Mouse (Mus musculus): Measurements from ENCODE around the gene Cttnbp2.
"Not testable (repeated sequence)": the region's sequence is repeated elsewhere in the genome, so short reads cannot be mapped to it uniquely, and the experiment has no call there.

Gene Cttnbp2

DNA sequence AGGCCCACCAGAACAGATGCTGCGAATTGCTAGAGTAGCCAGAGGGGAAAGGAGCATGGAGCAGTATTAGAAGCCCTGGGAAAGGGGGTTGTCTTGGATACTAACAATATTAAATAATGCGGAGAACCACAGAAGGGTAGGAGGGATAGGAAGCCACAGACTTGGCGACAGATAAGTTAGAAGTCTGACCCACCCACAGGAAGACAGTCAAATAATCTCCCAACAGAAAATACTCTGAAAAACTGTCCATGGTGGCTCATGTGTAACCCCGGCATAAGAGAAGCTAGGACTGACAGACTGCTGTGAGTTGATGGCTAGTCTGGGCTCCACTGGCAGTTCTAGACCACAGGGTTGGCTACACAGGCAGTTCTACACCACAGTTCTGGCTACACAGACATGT, 98.7 kb downstream of the Cttnbp2 start:
- no peak for DNase-seq

GRCm38 (mm10) chr6:18411505-18412225, 103.0 kb downstream of the Cttnbp2 start:
- no peak for DNase-seq

DNA sequence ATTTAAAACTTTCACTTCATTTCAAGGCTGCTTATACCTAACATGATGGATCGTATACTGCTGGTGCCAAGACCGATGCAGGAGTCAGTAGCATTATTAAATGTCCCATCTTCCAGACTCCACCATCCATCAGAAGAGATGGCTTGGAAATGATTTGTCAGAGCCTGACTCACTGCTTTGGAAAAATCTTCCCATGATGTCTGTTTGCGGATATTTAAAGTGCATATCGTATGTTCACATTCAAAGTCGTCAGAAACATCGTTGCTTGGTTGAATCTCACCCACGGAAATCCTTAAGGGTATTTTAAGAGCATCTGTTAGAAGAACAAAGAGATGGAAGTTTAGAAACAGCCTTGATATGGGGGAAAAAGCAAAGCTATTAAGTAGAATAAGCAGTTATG, 106.2 kb downstream of the Cttnbp2 start:
- DNase-seq: no peak

DNA sequence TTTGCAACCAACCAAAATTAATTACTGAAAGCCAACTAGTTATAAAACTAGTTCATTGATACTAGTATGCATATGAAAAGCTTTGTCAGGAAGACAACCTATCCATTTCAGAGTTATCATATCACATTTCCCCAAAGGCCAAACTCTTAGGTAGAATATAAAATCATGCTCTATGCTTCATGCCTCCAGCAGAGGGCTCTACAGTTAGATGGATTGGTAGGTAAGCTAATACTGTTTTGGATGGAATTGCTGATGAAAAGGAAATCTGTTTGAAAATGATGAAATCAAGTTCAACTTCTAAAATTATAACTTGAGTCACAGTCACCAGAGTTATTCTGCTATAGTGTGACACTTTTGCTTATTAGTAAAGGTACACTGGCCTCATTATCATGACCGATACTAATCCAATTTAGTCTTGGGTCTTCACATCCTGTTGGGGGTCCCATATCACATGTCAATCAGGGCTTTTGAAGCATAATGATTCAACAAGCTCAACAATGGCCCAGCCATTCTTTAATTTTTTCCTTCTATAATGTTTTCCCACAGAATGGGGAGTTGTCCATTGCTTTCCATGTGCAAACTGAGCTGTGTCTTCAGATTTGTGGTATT, 113.5 kb downstream of the Cttnbp2 start:
- DNase-seq: peak; percentile 23 to 54

- no peak for DNase-seq
Observed at GRCm38 (mm10) chr6:18381380-18381779, 133.3 kb downstream of the Cttnbp2 start.

GRCm38 (mm10) chr6:18380300-18381202, 134.1 kb downstream of the Cttnbp2 start:
- DNase-seq: no peak

DNA sequence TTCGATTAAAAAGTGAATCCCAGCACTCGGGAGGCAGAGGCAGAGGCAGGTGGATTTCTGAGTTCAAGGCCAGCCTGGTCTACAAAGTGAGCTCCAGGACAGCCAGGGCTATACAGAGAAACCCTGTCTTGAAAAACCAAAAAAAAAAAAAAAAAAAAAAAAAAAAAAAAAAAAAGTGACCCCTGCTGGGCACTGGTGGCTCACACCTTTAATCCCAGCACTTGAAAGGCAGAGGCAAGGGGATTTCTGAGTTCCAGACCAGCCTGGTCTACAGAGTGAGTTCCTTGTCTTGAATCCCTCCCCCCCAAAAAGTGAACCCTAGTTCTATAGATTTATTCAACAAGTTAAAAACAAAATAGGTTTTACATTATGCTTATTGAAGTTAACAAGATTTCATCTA, 136.9 kb downstream of the Cttnbp2 start:
- not testable (repeated sequence) for DNase-seq

DNA sequence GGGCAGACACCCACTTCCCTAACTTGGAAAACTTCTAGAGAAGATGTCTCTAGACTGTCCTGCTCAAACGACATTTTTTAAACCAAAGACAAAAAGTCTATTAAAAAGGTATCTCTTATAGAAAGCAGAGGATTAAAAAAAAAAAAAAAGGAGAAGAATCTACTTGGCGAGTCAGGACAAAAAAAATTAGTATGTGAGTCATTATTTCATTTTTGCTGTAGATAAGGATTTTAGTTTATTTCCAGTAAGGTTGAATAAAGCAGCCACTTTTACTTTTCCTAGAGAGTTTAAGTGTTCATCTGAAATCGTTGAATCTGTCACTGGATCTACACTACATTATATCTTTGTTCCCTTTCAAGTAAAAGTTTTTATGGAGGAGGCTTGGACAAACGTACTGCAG, 139.9 kb downstream of the Cttnbp2 start:
- no peak for DNase-seq

GRCm38 (mm10) chr6:18373652-18374051, 141.0 kb downstream of the Cttnbp2 start:
- no peak for DNase-seq

- peak; percentile 85 to 88 for DNase-seq
Observed at GRCm38 (mm10) chr6:18372447-18373228, 142.0 kb downstream of the Cttnbp2 start.

DNA sequence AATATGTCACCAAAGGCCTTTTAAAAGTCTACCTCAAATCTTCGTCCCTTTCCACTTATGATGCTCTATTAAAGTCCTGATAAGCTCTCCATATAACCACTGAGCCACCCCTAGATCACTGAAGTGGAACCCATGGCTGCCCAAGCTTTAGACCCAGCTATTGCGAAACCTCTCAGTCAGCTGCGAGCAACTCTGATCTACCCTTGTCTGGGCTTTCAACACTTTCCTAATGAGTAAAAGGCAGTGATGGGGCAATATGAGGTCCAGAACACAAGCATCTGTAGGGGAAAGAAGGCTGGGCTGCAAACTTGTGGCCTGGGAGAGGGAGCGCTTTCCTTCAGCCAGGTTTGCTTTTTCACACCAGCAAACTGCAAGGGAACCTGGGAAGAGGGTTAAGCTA, 144.9 kb downstream of the Cttnbp2 start:
- no peak for DNase-seq

DNA sequence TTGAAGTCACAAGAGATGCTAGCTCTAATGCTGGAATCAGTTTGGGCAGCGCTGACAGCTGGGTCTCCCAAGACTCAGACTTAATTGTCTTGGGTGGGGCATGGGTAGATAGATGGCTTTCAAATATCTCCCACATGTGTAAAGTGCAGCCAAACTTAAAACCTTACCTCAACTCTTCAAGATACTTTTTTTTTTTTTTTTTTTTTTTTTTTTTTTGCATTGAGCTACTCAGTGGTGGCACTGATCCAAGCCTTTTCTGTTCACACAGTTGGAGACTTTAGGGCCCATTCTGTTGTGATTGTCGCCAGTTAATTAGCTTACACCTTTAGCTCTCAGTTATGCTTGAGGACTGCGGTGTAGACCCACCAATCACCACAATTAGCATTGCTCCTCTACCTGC, 145.6 kb downstream of the Cttnbp2 start:
- peak; percentile 6 to 22 for DNase-seq

DNA sequence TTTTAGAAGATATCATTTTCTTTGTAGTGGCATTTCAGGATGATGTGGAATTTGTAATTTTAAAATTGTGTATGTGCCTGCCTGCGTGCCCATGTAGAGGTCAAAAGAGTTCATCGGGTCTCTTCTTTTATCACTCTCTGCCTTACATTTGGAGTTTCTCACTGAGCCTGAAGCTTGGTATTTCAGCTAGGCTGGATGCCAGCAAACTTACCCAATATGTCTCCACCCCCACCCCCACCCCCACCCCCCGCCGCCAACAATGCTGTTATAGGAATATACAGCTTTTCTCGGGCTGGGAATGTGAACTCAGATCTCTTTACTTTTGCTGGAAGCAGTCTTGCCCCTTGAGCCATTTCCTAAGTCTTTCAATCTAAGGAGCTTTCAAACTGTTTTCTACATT, 152.4 kb downstream of the Cttnbp2 start:
- no peak for DNase-seq

- no peak for DNase-seq
Observed at GRCm38 (mm10) chr6:18360955-18361354, 153.7 kb downstream of the Cttnbp2 start.

GRCm38 (mm10) chr6:18360154-18360553, 154.5 kb downstream of the Cttnbp2 start:
- no peak for DNase-seq

DNA sequence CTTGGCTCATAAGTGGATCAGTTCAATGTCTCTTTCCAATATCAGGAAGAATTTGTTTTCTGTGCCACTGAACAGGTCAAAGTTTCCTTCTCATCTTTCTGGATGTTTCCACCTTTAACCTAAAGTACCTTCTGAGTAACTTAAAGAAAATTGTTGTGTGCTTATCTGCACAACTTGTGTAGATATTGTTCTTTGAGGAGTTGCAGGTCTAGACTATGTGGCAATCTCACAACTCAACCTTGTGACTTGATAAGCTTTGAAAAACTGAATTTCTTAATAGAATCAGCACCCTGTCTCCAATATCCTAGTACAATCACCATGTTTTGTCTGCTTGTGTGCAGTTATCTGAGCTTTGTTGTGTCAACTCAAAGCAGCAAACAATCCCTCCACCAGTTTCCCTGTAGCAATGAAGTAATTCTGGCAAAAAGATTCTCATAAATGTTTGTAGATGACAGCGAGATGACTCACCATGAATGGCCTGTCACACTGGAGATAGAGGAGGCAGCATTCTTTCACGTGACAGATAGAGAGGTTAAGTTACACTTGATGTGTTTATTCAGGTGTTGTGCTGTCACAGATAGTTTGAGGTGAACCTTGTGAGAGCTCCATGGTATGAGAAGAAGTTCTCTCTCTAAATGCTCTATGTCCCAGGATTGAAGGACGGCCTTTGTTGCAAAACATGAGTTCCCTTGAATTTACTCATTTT, 165.3 kb downstream of the Cttnbp2 start:
- DNase-seq: no peak

DNA sequence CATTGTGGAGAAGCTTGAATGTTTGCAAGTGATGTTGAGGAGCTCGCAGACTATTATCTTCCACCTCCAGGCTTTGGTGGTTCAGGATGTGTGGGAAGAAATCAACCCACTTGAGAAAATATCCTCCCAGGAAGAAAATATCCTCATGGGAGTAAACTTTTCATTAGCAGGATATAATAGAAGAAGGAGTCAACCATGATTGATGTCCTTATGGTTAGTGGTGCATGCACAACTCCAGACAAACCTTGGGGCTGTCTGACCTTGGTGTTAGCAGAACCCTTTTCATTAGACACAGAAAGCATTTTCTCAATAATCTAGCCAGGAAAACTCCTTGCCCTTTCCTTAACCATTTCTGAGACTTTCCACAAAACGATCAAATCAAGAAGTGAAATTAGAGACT, 170.4 kb downstream of the Cttnbp2 start:
- DNase-seq: no peak

GRCm38 (mm10) chr6:18338307-18338706, 176.3 kb downstream of the Cttnbp2 start:
- DNase-seq: no peak

DNA sequence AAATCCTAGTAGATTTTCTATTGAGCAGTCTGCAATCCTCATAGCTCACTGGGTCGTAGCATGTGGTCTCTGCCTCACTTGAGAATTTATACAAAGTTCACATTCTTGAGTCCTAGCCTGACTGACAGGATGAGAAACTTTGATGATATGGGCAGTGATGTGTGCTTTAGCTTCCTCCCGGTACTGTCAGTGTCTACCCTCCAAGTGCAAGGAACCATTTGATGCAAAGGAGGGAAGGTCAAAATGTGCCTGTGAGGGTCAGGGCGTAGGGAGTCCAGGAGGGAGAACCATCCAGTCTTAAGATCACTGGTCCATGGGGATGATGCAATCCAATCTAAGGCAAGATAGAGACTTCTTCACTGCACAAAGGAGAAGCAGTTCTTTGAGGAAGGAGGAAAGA, 179.2 kb downstream of the Cttnbp2 start:
- no peak for DNase-seq

GRCm38 (mm10) chr6:18322950-18323349, 191.7 kb downstream of the Cttnbp2 start:
- no peak for DNase-seq
